Mouse (Mus musculus) neural tube, embryonic 11.5 days (tissue): ENCODE results near the gene Rxfp2. TPM values are rescaled to one million over a fixed set of nuclear protein-coding genes. Genes with fewer than 3 reads are reported as not detected.

ENCODE experiments used
- ATAC-seq: fragments of 200-750 bp; cut with Nextera tagmentation; 2 replicates; pipeline ENCODE4 v1.8.0; 2017; ENCODE audit warnings: moderate number of reproducible peaks, mild to moderate bottlenecking, moderate TSS enrichment, moderate library complexity; ENCODE audit not compliant: insufficient read depth, low FRiP score, low TSS enrichment
- DNase-seq: peaks from one replicate; pipeline ENCODE4 v3.0.0-alpha.2; 2015; ENCODE audit warnings: low spot score
- H3K27ac ChIP-seq: fragments of 300-500 bp; sonication (generic); 2 replicates; pipeline ENCODE4 v1.5.1; 2014; ENCODE audit warnings: low read depth, mild to moderate bottlenecking, low read length
- H3K27me3 ChIP-seq: fragments of 300-500 bp; sonication (generic); 2 replicates; pipeline ENCODE4 v1.6.1; 2014; ENCODE audit warnings: mild to moderate bottlenecking, low read length, mixed read lengths; ENCODE audit not compliant: control insufficient read depth, insufficient read depth
- H3K36me3 ChIP-seq: fragments of 300-500 bp; sonication (generic); 2 replicates; pipeline ENCODE4 v1.6.1; 2014; ENCODE audit warnings: mild to moderate bottlenecking, low read length, moderate library complexity, mixed read lengths; ENCODE audit not compliant: control insufficient read depth, insufficient read depth
- H3K4me1 ChIP-seq: fragments of 300-500 bp; sonication (generic); 2 replicates; pipeline ENCODE4 v1.6.1; 2014; ENCODE audit warnings: low read length, mixed read lengths; ENCODE audit not compliant: control insufficient read depth, insufficient read depth
- H3K4me2 ChIP-seq: fragments of 300-500 bp; sonication (generic); 2 replicates; pipeline ENCODE4 v1.6.1; 2014; ENCODE audit warnings: low read depth, mild to moderate bottlenecking, moderate library complexity
- H3K4me3 ChIP-seq: fragments of 300-500 bp; sonication (generic); 2 replicates; pipeline ENCODE4 v1.5.1; 2014; ENCODE audit warnings: low read depth, low read length
- H3K9ac ChIP-seq: fragments of 300-500 bp; sonication (generic); 2 replicates; pipeline ENCODE4 v1.6.1; 2014; ENCODE audit warnings: mild to moderate bottlenecking, low read length
- H3K9me3 ChIP-seq: fragments of 300-500 bp; sonication (generic); 2 replicates; pipeline ENCODE4 v1.6.1; 2016; ENCODE audit warnings: low read length; ENCODE audit not compliant: control insufficient read depth
- WGBS: fragments of 180-500 bp; shearing (Covaris S2); extraction: QIAGEN DNeasy Blood & Tissue Kit; methylation state at CpG from one replicate; pipeline ENCODE4 v1.1.7; 2014; 5-methylcytosine and 5-hydroxymethylcytosine counted together
- polyA plus RNA-seq: library from polyadenylated mRNA; unstranded; fragments of >200 nt; fragmentation: Nextera tagmentation; extraction: Ambion mirVana; gene quantifications from 2 replicates; pipeline ENCODE4 v1.2.1, GENCODE M21; 2014

Rxfp2 gene
- polyA plus RNA-seq, result 1.2 and 2.0 TPM in 2 replicates

- H3K36me3 ChIP-seq, result no peaks in the 10 kb centered on the region
- H3K4me2 ChIP-seq, result no peak within 1 kb of the TSS
- H3K27ac ChIP-seq, result no peak within 1 kb of the TSS
- no peaks in the 10 kb centered on the region for H3K27me3 ChIP-seq
- ATAC-seq, result no peak
- 60% methylated on average over 19 of the region's 19 CpGs for WGBS
- H3K9me3 ChIP-seq, result no peaks in the 10 kb centered on the region
- H3K4me3 ChIP-seq, result no peak within 1 kb of the TSS
- peaks cover 4% of the 10 kb centered on the region; the same call in 1 of the 2 replicates for H3K4me1 ChIP-seq
- no peak within 1 kb of the TSS for H3K9ac ChIP-seq
- DNase-seq, result no peak
These were observed at the start of gene Rxfp2 for GRCm38 (mm10) chr5:150018656-150019055. Rxfp2 (plus strand) TSS chr5:150018675.

GRCm38 (mm10) chr5:149970261-149970660 lies 48.2 kb upstream of the Rxfp2 start:
- Histone ChIP-seq H3K36me3 (no peaks in the 10 kb centered on the region), H3K4me1 (no peaks in the 10 kb centered on the region), H3K4me2 (no peak overlapping the region), H3K9ac (no peak overlapping the region), H3K27ac (no peak overlapping the region), H3K4me3 (no peak overlapping the region), H3K27me3 (no peaks in the 10 kb centered on the region), H3K9me3 (no peaks in the 10 kb centered on the region)
- DNase-seq (no peak), ATAC-seq (no peak)
- 93% methylated on average over 11 of the region's 11 CpGs for WGBS

- WGBS, result 85% methylated on average over 2 of the region's 2 CpGs
- Histone ChIP-seq H3K27me3 (no peaks in the 10 kb centered on the region), H3K4me2 (no peak overlapping the region), H3K9me3 (no peaks in the 10 kb centered on the region), H3K36me3 (no peaks in the 10 kb centered on the region), H3K4me3 (no peak overlapping the region), H3K27ac (no peak overlapping the region), H3K4me1 (no peaks in the 10 kb centered on the region), H3K9ac (no peak overlapping the region)
- no peak for DNase-seq
- no peak for ATAC-seq
These were observed 41.4 kb upstream of the Rxfp2 start for GRCm38 (mm10) chr5:149977027-149977426.

- WGBS, result 88% methylated on average over 4 of the region's 4 CpGs
- no peaks in the 10 kb centered on the region for H3K9me3 ChIP-seq
- no peak for DNase-seq
These were observed 34.9 kb upstream of the Rxfp2 start for GRCm38 (mm10) chr5:149983621-149984020.

GRCm38 (mm10) chr5:149994578-149994977 lies 23.9 kb upstream of the Rxfp2 start:
- WGBS, result 79% methylated on average over 5 of the region's 5 CpGs

More at GRCm38 (mm10) chr5:149983621-149984020, 34.9 kb upstream of the Rxfp2 start:
- Histone ChIP-seq H3K36me3 (no peaks in the 10 kb centered on the region), H3K4me1 (no peaks in the 10 kb centered on the region), H3K27ac (no peak overlapping the region), H3K4me3 (no peak overlapping the region), H3K9ac (no peak overlapping the region), H3K27me3 (no peaks in the 10 kb centered on the region), H3K4me2 (no peak overlapping the region)
- no peak for ATAC-seq

GRCm38 (mm10) chr5:149996614-149997013 lies 21.9 kb upstream of the Rxfp2 start:
- DNase-seq (no peak), ATAC-seq (no peak)
- Histone ChIP-seq H3K36me3 (no peaks in the 10 kb centered on the region), H3K27ac (no peak overlapping the region), H3K9ac (no peak overlapping the region), H3K9me3 (no peaks in the 10 kb centered on the region), H3K4me2 (no peak overlapping the region), H3K4me3 (no peak overlapping the region), H3K27me3 (no peaks in the 10 kb centered on the region), H3K4me1 (no peaks in the 10 kb centered on the region)
- WGBS, result 89% methylated on average over 4 of the region's 4 CpGs

More at GRCm38 (mm10) chr5:149994578-149994977, 23.9 kb upstream of the Rxfp2 start:
- ATAC-seq (no peak), DNase-seq (no peak)
- no peaks in the 10 kb centered on the region for H3K27me3 ChIP-seq
- H3K36me3 ChIP-seq, result no peaks in the 10 kb centered on the region
- no peaks in the 10 kb centered on the region for H3K9me3 ChIP-seq
- no peak overlapping the region for H3K27ac ChIP-seq
- no peak overlapping the region for H3K9ac ChIP-seq
- no peak overlapping the region for H3K4me3 ChIP-seq
- no peaks in the 10 kb centered on the region for H3K4me1 ChIP-seq
- no peak overlapping the region for H3K4me2 ChIP-seq

- DNase-seq, result no peak
- no peak overlapping the region for H3K27ac ChIP-seq
- no peak overlapping the region for H3K4me3 ChIP-seq
- 81% methylated on average over 22 of the region's 22 CpGs for WGBS
- H3K9ac ChIP-seq, result no peak overlapping the region
- no peak for ATAC-seq
- H3K36me3 ChIP-seq, result no peaks in the 10 kb centered on the region
- no peaks in the 10 kb centered on the region for H3K4me1 ChIP-seq
- no peaks in the 10 kb centered on the region for H3K9me3 ChIP-seq
- H3K27me3 ChIP-seq, result no peaks in the 10 kb centered on the region
- no peak overlapping the region for H3K4me2 ChIP-seq
These were observed 21.0 kb upstream of the Rxfp2 start for GRCm38 (mm10) chr5:149997321-149998034.

GRCm38 (mm10) chr5:149998311-149998710 lies 20.2 kb upstream of the Rxfp2 start:
- Histone ChIP-seq H3K4me1 (no peaks in the 10 kb centered on the region), H3K27ac (no peak overlapping the region), H3K4me3 (no peak overlapping the region), H3K9me3 (no peaks in the 10 kb centered on the region), H3K36me3 (no peaks in the 10 kb centered on the region), H3K9ac (no peak overlapping the region), H3K27me3 (no peaks in the 10 kb centered on the region), H3K4me2 (no peak overlapping the region)
- DNase-seq, result no peak
- ATAC-seq, result no peak
- 74% methylated on average over 7 of the region's 7 CpGs for WGBS

- no peaks in the 10 kb centered on the region for H3K4me1 ChIP-seq
- no peaks in the 10 kb centered on the region for H3K27me3 ChIP-seq
- H3K36me3 ChIP-seq, result no peaks in the 10 kb centered on the region
- 58% methylated on average over 6 of the region's 6 CpGs for WGBS
- H3K9me3 ChIP-seq, result no peaks in the 10 kb centered on the region
- ATAC-seq, result no peak
- H3K4me3 ChIP-seq, result no peak overlapping the region
- no peak for DNase-seq
- no peak overlapping the region for H3K9ac ChIP-seq
- no peak overlapping the region for H3K27ac ChIP-seq
- H3K4me2 ChIP-seq, result no peak overlapping the region
These were observed 13.1 kb upstream of the Rxfp2 start for GRCm38 (mm10) chr5:150005355-150005754.
